Mouse (Mus musculus) sigmoid colon, adult 10 weeks (tissue): ENCODE data around the gene Gatb. TPM values are rescaled to one million over a fixed set of nuclear protein-coding genes. Genes with fewer than 3 reads are reported as not detected.

ENCODE experiments used
- polyA plus RNA-seq: library from polyadenylated mRNA; stranded (reverse); fragments of 350-450 nt; fragmentation: Illumina TruSeq; extraction: RNeasy Lipid Tissue Mini Kit (QIAGEN cat#74804); gene quantifications from one replicate; pipeline ENCODE4 v1.2.3, GENCODE M21; 2014; ENCODE audit warnings: low read depth, low replicate concordance

The Gatb gene
- 4.5 TPM for polyA plus RNA-seq

GRCm38 (mm10) chr3:85573864-85574830 lies at the start of gene Gatb:
Gene Gatb, plus strand, starts transcription at chr3:85574119.

Other genes starting within 250 kb of the Gatb start
- gene Fam160a1, start 243.2 kb downstream of the Gatb start, polyA plus RNA-seq = 7.1 TPM